Mouse (Mus musculus) hindbrain, embryonic 11.5 days (tissue): ENCODE data around the gene Vps26c. TPM values are rescaled to one million over a fixed set of nuclear protein-coding genes. Genes with fewer than 3 reads are reported as not detected.
"Not testable (repeated sequence)": the region's sequence is repeated elsewhere in the genome, so short reads cannot be mapped to it uniquely, and the experiment has no call there.

ENCODE experiments used
- ATAC-seq: fragments of 200-750 bp; cut with Nextera tagmentation; 2 replicates; pipeline ENCODE4 v1.8.0; 2017; ENCODE audit warnings: mild to moderate bottlenecking, moderate TSS enrichment, moderate library complexity; ENCODE audit not compliant: low FRiP score
- DNase-seq: peaks from one replicate; pipeline ENCODE4 v3.0.0-alpha.2; 2015; ENCODE audit warnings: low spot score
- H3K27ac ChIP-seq: fragments of 300-500 bp; sonication (generic); 2 replicates; pipeline ENCODE4 v1.5.1; 2014; ENCODE audit warnings: mild to moderate bottlenecking, low read depth, low read length
- H3K27me3 ChIP-seq: fragments of 300-500 bp; sonication (generic); 2 replicates; pipeline ENCODE4 v1.6.1; 2014; ENCODE audit warnings: mild to moderate bottlenecking, low read length, moderate library complexity, mixed read lengths; ENCODE audit not compliant: control insufficient read depth, insufficient read depth
- H3K36me3 ChIP-seq: fragments of 300-500 bp; sonication (generic); 2 replicates; pipeline ENCODE4 v1.6.1; 2014; ENCODE audit warnings: mild to moderate bottlenecking, low read length, moderate library complexity, mixed read lengths; ENCODE audit not compliant: control insufficient read depth, insufficient read depth
- H3K4me1 ChIP-seq: fragments of 300-500 bp; sonication (generic); replicated peaks from 2 replicates; pipeline ENCODE4 v1.6.1; 2014; ENCODE audit warnings: low read length, mixed read lengths; ENCODE audit not compliant: control insufficient read depth, insufficient read depth
- H3K4me2 ChIP-seq: fragments of 300-500 bp; sonication (generic); replicated peaks from 2 replicates; pipeline ENCODE4 v1.6.1; 2014; ENCODE audit warnings: mild to moderate bottlenecking, low read depth, low read length
- H3K4me3 ChIP-seq: fragments of 300-500 bp; sonication (generic); 2 replicates; pipeline ENCODE4 v1.5.1; 2014; ENCODE audit warnings: low read depth, low read length
- H3K9ac ChIP-seq: fragments of 300-500 bp; sonication (generic); 2 replicates; pipeline ENCODE4 v1.6.1; 2014; ENCODE audit warnings: low read depth, low read length
- H3K9me3 ChIP-seq: fragments of 300-500 bp; sonication (generic); 2 replicates; pipeline ENCODE4 v1.6.1; 2016; ENCODE audit warnings: low read length; ENCODE audit not compliant: control insufficient read depth
- WGBS: fragments of 180-500 bp; shearing (Covaris S2); extraction: QIAGEN DNeasy Blood & Tissue Kit; methylation state at CpG from one replicate; pipeline ENCODE4 v1.1.7; 2014; 5-methylcytosine and 5-hydroxymethylcytosine counted together
- polyA plus RNA-seq: library from polyadenylated mRNA; unstranded; fragments of >200 nt; fragmentation: Nextera tagmentation; extraction: Ambion mirVana; gene quantifications from 2 replicates; pipeline ENCODE4 v1.2.1, GENCODE M21; 2014

Vps26c gene
- polyA plus RNA-seq, 1 experiment from 2014 or later = 66.8 TPM

DNA sequence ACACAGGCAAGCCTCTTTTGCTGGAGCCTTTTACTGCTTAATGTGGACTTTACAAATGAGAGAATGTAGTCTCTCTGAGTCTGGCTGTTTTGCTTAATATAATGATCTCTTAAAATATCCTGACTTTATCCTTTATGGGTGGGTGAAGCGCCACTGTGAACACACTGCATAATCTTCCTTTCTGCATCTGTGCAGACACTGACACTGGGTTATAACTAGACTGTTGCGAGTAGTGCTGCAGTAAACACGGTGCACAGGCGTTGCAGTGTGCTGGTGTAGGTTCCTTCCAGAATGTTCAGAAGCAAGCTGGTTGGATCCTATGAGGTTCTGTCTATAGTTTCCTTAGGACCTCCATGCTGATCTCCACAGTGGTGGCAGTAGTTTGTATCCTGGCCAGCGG, 37.3 kb downstream of the Vps26c start:
- H3K9ac ChIP-seq = no peak overlapping the region
- no peaks in the 10 kb centered on the region for H3K9me3 ChIP-seq
- WGBS = 90% methylated on average over 5 of the region's 5 CpGs
- H3K36me3 ChIP-seq = no peaks in the 10 kb centered on the region
- no peaks in the 10 kb centered on the region for H3K4me1 ChIP-seq
- H3K4me3 ChIP-seq = no peak overlapping the region
- no peak overlapping the region for H3K27ac ChIP-seq
- ATAC-seq = no peak
- H3K27me3 ChIP-seq = no peaks in the 10 kb centered on the region
- no peak for DNase-seq
- H3K4me2 ChIP-seq = no peak overlapping the region

DNA sequence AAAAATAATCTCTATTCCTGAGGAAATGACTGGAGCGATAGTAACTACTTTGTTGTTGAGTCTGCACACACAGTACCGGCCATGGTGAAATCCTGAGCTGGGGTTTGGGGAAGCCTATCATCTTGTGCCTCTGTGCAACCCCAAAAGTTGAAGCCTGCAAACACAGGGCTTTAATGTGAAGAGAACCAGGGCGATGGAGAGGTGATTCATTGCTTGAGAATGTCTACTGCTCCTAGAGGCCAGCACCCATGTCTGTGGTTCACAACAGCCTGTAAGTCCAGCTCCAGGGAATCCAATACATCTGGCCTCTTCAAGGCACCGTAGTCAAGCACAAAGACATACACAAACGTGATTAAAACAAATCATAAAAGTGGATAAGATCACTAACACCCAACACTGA, 39.3 kb downstream of the Vps26c start:
- 86% methylated on average over 5 of the region's 5 CpGs for whole genome bisulfite sequencing

DNA sequence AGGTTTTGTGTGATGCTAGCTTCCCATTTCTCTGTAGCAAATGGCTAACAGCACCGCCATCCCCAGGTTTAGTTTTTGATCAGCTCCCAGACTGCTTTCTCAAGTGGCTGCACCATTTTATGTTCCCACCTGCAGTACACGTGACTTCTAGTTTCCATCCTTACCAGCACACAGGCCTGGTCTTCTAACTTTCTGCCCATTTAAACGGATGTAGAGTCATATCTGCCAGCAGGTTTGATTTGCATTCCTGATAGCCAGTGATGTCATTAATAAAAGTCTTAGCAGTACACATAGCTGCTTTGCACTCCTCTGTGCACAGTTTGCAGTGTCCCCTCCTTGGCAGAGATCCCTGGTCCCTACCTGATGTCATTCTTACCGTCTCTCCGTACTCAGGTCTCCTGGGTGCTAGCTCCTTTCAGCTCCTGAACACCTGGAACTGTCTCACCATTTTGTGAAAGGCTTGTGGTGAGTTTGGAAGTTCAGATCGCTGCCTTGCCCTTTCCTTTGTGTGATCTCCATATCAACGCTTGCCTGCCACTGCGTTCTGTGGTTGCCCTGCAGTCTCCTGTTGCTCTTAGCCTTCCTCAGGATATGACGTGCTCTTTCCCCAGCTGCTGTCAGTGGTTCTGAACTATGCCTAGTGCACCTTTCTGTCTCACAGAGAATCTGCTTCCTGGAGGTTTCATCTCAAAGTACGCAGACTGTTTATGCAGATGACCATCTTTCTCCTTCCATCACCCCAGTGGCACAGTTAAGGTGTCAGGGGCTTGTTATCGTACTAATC, 41.7 kb downstream of the Vps26c start:
- no peaks in the 10 kb centered on the region for H3K27me3 ChIP-seq
- H3K4me2 ChIP-seq = no peak overlapping the region
- DNase-seq (no peak), ATAC-seq (no peak)
- no peaks in the 10 kb centered on the region for H3K36me3 ChIP-seq
- H3K9ac ChIP-seq = no peak overlapping the region
- H3K27ac ChIP-seq = no peak overlapping the region
- H3K9me3 ChIP-seq = no peaks in the 10 kb centered on the region
- no peaks in the 10 kb centered on the region for H3K4me1 ChIP-seq
- H3K4me3 ChIP-seq = no peak overlapping the region
- 87% methylated on average over 11 of the region's 11 CpGs for WGBS

More for the DNA sequence above, 39.3 kb downstream of the Vps26c start:
- Histone ChIP-seq H3K9ac (no peak overlapping the region), H3K27me3 (no peaks in the 10 kb centered on the region), H3K36me3 (no peaks in the 10 kb centered on the region), H3K4me3 (no peak overlapping the region), H3K27ac (no peak overlapping the region), H3K9me3 (no peaks in the 10 kb centered on the region), H3K4me1 (no peaks in the 10 kb centered on the region), H3K4me2 (no peak overlapping the region)
- no peak for DNase-seq
- ATAC-seq = no peak

- no peak overlapping the region for H3K4me2 ChIP-seq
- ATAC-seq (no peak), DNase-seq (no peak)
- H3K36me3 ChIP-seq = peaks cover 5% of the 10 kb centered on the region; the same call in 1 of the 2 replicates
- no peaks in the 10 kb centered on the region for H3K4me1 ChIP-seq
- no peak overlapping the region for H3K4me3 ChIP-seq
- H3K9me3 ChIP-seq = no peaks in the 10 kb centered on the region
- H3K27me3 ChIP-seq = no peaks in the 10 kb centered on the region
- WGBS = 89% methylated on average over 11 of the region's 11 CpGs
- H3K9ac ChIP-seq = no peak overlapping the region
- no peak overlapping the region for H3K27ac ChIP-seq
These were observed 53.4 kb downstream of the Vps26c start for GRCm38 (mm10) chr16:94473086-94473822.

DNA sequence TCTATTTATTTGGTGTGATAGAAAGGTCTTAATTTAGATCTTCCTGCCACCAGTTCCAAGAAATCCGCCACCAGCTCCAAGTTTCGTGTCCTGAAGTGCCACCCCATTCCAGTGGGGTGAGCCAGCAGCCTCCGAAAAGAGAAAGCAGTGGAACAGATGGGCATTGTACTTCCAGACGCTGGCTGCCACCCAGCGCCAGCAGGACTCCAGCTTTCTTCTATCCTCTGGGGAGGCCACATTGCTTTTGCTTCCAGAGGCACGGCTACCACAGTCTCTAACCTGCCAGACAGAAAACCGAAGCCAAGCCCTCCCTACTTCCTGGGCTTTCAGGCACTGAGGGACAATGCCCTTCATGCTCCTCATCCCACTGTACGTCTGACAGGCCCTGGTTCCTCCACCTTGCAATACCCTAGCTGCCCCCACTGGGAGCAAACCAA, 54.1 kb downstream of the Vps26c start:
- WGBS = 73% methylated on average over 8 of the region's 8 CpGs
- no peak overlapping the region for H3K27ac ChIP-seq
- H3K4me3 ChIP-seq = no peak overlapping the region
- peaks cover 10% of the 10 kb centered on the region for H3K36me3 ChIP-seq
- no peak overlapping the region for H3K9ac ChIP-seq
- no peaks in the 10 kb centered on the region for H3K9me3 ChIP-seq
- no peak for ATAC-seq
- H3K27me3 ChIP-seq = no peaks in the 10 kb centered on the region
- no peaks in the 10 kb centered on the region for H3K4me1 ChIP-seq
- no peak for DNase-seq
- H3K4me2 ChIP-seq = no peak overlapping the region

DNA sequence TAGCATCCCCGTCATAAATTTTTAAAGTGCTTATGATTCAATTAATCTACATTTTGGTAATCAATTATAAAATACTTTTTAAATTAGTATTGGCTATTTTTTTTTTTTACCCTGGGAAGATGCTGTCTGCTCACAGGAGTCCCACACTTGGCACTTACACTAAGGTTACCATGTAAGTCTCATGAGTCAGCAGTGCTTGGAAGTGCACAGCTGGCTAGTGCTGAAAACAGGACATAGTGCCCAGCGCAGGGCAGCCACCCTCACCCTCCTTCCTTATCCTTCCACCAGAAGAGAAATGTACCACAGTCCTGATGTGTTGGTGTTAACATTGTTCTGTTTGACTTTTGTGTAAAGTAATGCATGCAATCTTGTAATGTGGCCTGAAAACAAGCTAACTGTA, 58.2 kb downstream of the Vps26c start:
- Histone ChIP-seq H3K9me3 (no peaks in the 10 kb centered on the region), H3K4me2 (no peak overlapping the region), H3K4me3 (no peak overlapping the region), H3K9ac (no peak overlapping the region), H3K36me3 (peaks cover 22% of the 10 kb centered on the region), H3K27me3 (no peaks in the 10 kb centered on the region), H3K4me1 (no peaks in the 10 kb centered on the region), H3K27ac (no peak overlapping the region)
- DNase-seq = no peak
- 91% methylated on average over 2 of the region's 2 CpGs for WGBS
- no peak for ATAC-seq

DNA sequence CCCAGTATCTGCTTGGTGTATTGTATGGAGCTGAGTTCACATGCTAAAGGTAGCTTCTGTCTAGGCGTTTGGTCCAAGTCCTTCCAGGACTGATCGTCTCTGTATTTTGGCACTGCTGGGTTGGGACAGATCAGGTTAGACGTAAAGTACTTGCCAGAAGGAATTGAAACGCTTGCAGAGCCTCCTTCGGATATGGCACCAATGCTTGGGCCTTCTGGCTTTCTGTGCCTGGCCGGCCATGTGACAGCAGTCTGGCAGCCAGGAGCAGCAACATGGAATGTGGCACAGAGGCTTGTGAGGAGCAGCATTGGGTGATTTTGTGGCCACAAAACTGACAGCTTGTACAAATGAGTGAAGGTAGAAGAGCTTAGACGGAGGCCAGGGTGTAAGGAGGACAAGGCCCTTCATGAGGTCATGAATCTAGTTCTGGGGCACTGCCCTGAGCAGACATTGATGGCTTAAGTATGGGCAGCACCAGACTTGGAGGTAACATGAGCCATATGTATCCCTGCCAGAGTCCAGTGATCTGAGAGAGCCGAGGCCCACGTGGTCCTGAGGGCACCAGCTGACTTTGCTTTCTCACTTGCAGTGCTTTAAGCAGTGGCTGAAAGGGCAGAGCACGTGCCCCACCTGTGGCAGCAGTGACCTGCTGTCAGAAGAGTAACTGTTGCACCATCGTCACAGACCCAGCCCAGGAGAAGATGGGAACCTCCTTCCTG, 59.1 kb downstream of the Vps26c start:
- Histone ChIP-seq H3K9ac (no peak overlapping the region), H3K4me1 (no peaks in the 10 kb centered on the region), H3K4me2 (no peak overlapping the region), H3K4me3 (no peak overlapping the region), H3K27ac (no peak overlapping the region), H3K27me3 (no peaks in the 10 kb centered on the region), H3K9me3 (no peaks in the 10 kb centered on the region), H3K36me3 (peaks cover 27% of the 10 kb centered on the region)
- WGBS = 90% methylated on average over 11 of the region's 11 CpGs
- no peak for ATAC-seq
- no peak for DNase-seq

DNA sequence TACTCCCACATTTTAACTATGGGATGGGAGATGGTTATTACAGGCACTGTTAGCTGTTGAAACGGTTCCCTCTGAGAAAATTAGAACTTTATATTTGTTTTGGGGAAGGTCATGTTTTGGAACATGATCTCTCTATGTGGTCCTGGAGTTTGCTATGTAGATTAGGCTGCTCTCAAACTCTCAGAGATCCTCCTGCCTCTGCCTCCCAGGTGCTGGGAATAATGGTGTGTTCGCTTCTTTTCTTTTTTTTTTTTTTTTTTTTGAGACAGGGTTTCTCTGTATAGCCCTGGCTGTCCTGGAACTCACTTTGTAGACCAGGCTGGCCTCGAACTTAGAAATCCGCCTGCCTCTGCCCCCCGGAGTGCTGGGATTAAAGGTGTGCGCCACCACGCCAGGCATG, 60.3 kb downstream of the Vps26c start:
- ATAC-seq, H3K9me3 ChIP-seq, H3K4me1 ChIP-seq, H3K4me3 ChIP-seq, DNase-seq, H3K27me3 ChIP-seq, H3K27ac ChIP-seq, H3K9ac ChIP-seq, H3K4me2 ChIP-seq: not testable (repeated sequence)
- WGBS = 94% methylated on average over 7 of the region's 7 CpGs
- peaks cover 30% of the 10 kb centered on the region for H3K36me3 ChIP-seq
